Mouse (Mus musculus) kidney, embryonic 16.5 days (tissue): ENCODE results near the gene Kif1bp. TPM values are rescaled to one million over a fixed set of nuclear protein-coding genes. Genes with fewer than 3 reads are reported as not detected.

ENCODE experiments used
- ATAC-seq: fragments of 200-750 bp; cut with Nextera tagmentation; 2 replicates; pipeline ENCODE4 v1.8.0; 2017; ENCODE audit warnings: moderate TSS enrichment; ENCODE audit not compliant: low FRiP score, low TSS enrichment
- H3K27ac ChIP-seq: fragments of 300-500 bp; sonication (generic); 2 replicates; pipeline ENCODE4 v1.5.1; 2014; ENCODE audit warnings: low read length
- H3K27me3 ChIP-seq: fragments of 300-500 bp; sonication (generic); 2 replicates; pipeline ENCODE4 v1.6.1; 2014; ENCODE audit warnings: low read length, control low read depth, mixed read lengths; ENCODE audit not compliant: insufficient read depth
- H3K36me3 ChIP-seq: fragments of 300-500 bp; sonication (generic); 2 replicates; pipeline ENCODE4 v1.6.1; 2014; ENCODE audit warnings: low read length, control low read depth, mixed read lengths; ENCODE audit not compliant: insufficient read depth
- H3K4me1 ChIP-seq: fragments of 300-500 bp; sonication (generic); 2 replicates; pipeline ENCODE4 v1.6.1; 2014; ENCODE audit warnings: low read length, control low read depth, mixed read lengths; ENCODE audit not compliant: insufficient read depth
- H3K4me2 ChIP-seq: fragments of 300-500 bp; sonication (generic); replicated peaks from 2 replicates; pipeline ENCODE4 v1.6.1; 2014; ENCODE audit warnings: low read depth, low read length
- H3K4me3 ChIP-seq: fragments of 300-500 bp; sonication (generic); 2 replicates; pipeline ENCODE4 v1.5.1; 2014; ENCODE audit warnings: mild to moderate bottlenecking, low read length
- H3K9ac ChIP-seq: fragments of 300-500 bp; sonication (generic); replicated peaks from 2 replicates; pipeline ENCODE4 v1.6.1; 2014; ENCODE audit warnings: low read length
- H3K9me3 ChIP-seq: fragments of 300-500 bp; sonication (generic); 2 replicates; pipeline ENCODE4 v1.6.1; 2016; ENCODE audit warnings: low read length, control low read depth
- WGBS: fragments of 180-500 bp; shearing (Covaris S2); extraction: QIAGEN DNeasy Blood & Tissue Kit; methylation state at CpG from one replicate; pipeline ENCODE4 v1.1.7; 2014; 5-methylcytosine and 5-hydroxymethylcytosine counted together
- polyA plus RNA-seq: library from polyadenylated mRNA; unstranded; fragments of >200 nt; fragmentation: Nextera tagmentation; extraction: Ambion mirVana; gene quantifications from 2 replicates; pipeline ENCODE4 v1.2.1, GENCODE M21; 2015

Gene Kif1bp
- polyA plus RNA-seq, 1 experiment from 2014 or later: 35.5 TPM

- no peak for ATAC-seq
- H3K9me3 ChIP-seq: no peaks in the 10 kb centered on the region
- no peaks in the 10 kb centered on the region for H3K4me1 ChIP-seq
- H3K27ac ChIP-seq: no peak overlapping the region
- no peak overlapping the region for H3K9ac ChIP-seq
- H3K4me3 ChIP-seq: no peak overlapping the region
- no peaks in the 10 kb centered on the region for H3K27me3 ChIP-seq
- no peak overlapping the region for H3K4me2 ChIP-seq
- 88% methylated on average over 1 of the region's 1 CpGs for WGBS
- H3K36me3 ChIP-seq: peaks cover 42% of the 10 kb centered on the region
Observed at GRCm38 (mm10) chr10:62557736-62558135, 20.5 kb downstream of the Kif1bp start.

- no peaks in the 10 kb centered on the region for H3K9me3 ChIP-seq
- 91% methylated on average over 6 of the region's 6 CpGs for WGBS
- no peaks in the 10 kb centered on the region for H3K4me1 ChIP-seq
- H3K27me3 ChIP-seq: no peaks in the 10 kb centered on the region
- ATAC-seq: no peak
- peaks cover 38% of the 10 kb centered on the region for H3K36me3 ChIP-seq
- no peak overlapping the region for H3K4me2 ChIP-seq
- no peak overlapping the region for H3K27ac ChIP-seq
- H3K9ac ChIP-seq: no peak overlapping the region
- H3K4me3 ChIP-seq: no peak overlapping the region
Observed at GRCm38 (mm10) chr10:62556558-62556901, 21.7 kb downstream of the Kif1bp start.

- Histone ChIP-seq H3K27me3 (no peaks in the 10 kb centered on the region), H3K4me2 (no peak overlapping the region), H3K36me3 (peaks cover 35% of the 10 kb centered on the region), H3K9ac (no peak overlapping the region), H3K27ac (no peak overlapping the region), H3K9me3 (no peaks in the 10 kb centered on the region), H3K4me3 (no peak overlapping the region), H3K4me1 (no peaks in the 10 kb centered on the region)
- ATAC-seq: no peak
- 66% methylated on average over 11 of the region's 11 CpGs for WGBS
Observed at GRCm38 (mm10) chr10:62555705-62556557, 22.3 kb downstream of the Kif1bp start.

GRCm38 (mm10) chr10:62553611-62554091 lies 24.6 kb downstream of the Kif1bp start:
- Histone ChIP-seq H3K9ac (no peak overlapping the region), H3K9me3 (no peaks in the 10 kb centered on the region), H3K4me3 (no peak overlapping the region), H3K27ac (no peak overlapping the region), H3K4me1 (0 out of 2 replicates have a peak, but pooled peaks cover 3% of the 10 kb centered on the region), H3K27me3 (no peaks in the 10 kb centered on the region), H3K36me3 (peaks cover 16% of the 10 kb centered on the region; the same call in 1 of the 2 replicates), H3K4me2 (no peak overlapping the region)
- no peak for ATAC-seq
- WGBS: 67% methylated on average over 12 of the region's 12 CpGs

GRCm38 (mm10) chr10:62550787-62551300 lies 27.4 kb downstream of the Kif1bp start:
- Histone ChIP-seq H3K9ac (no peak overlapping the region), H3K4me1 (0 out of 2 replicates have a peak, but pooled peaks cover 3% of the 10 kb centered on the region), H3K9me3 (no peaks in the 10 kb centered on the region), H3K4me2 (no peak overlapping the region), H3K36me3 (no peaks in the 10 kb centered on the region), H3K27me3 (no peaks in the 10 kb centered on the region), H3K4me3 (no peak overlapping the region), H3K27ac (no peak overlapping the region)
- no peak for ATAC-seq
- 62% methylated on average over 7 of the region's 7 CpGs for WGBS

- ATAC-seq: peak; percentile 59
- Histone ChIP-seq H3K27ac (no peak overlapping the region), H3K36me3 (no peaks in the 10 kb centered on the region), H3K9me3 (no peaks in the 10 kb centered on the region), H3K9ac (no peak overlapping the region), H3K27me3 (no peaks in the 10 kb centered on the region), H3K4me2 (no peak overlapping the region), H3K4me1 (0 out of 2 replicates have a peak, but pooled peaks cover 3% of the 10 kb centered on the region), H3K4me3 (no peak overlapping the region)
- 32% methylated on average over 14 of the region's 16 CpGs for WGBS
Observed at GRCm38 (mm10) chr10:62549523-62550166, 28.6 kb downstream of the Kif1bp start.

- H3K27me3 ChIP-seq: no peaks in the 10 kb centered on the region
- WGBS: 64% methylated on average over 10 of the region's 10 CpGs
- ATAC-seq: no peak
Observed at GRCm38 (mm10) chr10:62546441-62546840, 31.8 kb downstream of the Kif1bp start.

GRCm38 (mm10) chr10:62545759-62546158 lies 32.5 kb downstream of the Kif1bp start:
- H3K9me3 ChIP-seq: no peaks in the 10 kb centered on the region
- no peak overlapping the region for H3K9ac ChIP-seq
- H3K4me3 ChIP-seq: no peak overlapping the region
- H3K36me3 ChIP-seq: no peaks in the 10 kb centered on the region
- no peak overlapping the region for H3K27ac ChIP-seq
- no peaks in the 10 kb centered on the region for H3K27me3 ChIP-seq
- no peak overlapping the region for H3K4me2 ChIP-seq
- no peak for ATAC-seq
- H3K4me1 ChIP-seq: 0 out of 2 replicates have a peak, but pooled peaks cover 3% of the 10 kb centered on the region

More at GRCm38 (mm10) chr10:62546441-62546840, 31.8 kb downstream of the Kif1bp start:
- H3K36me3 ChIP-seq: no peaks in the 10 kb centered on the region
- no peak overlapping the region for H3K4me2 ChIP-seq
- H3K4me1 ChIP-seq: 0 out of 2 replicates have a peak, but pooled peaks cover 3% of the 10 kb centered on the region
- H3K27ac ChIP-seq: no peak overlapping the region
- H3K9me3 ChIP-seq: no peaks in the 10 kb centered on the region
- no peak overlapping the region for H3K4me3 ChIP-seq
- H3K9ac ChIP-seq: no peak overlapping the region

GRCm38 (mm10) chr10:62544316-62544715 lies 33.9 kb downstream of the Kif1bp start:
- whole genome bisulfite sequencing: 90% methylated on average over 4 of the region's 4 CpGs
- no peak overlapping the region for H3K4me3 ChIP-seq
- no peak overlapping the region for H3K4me2 ChIP-seq
- no peaks in the 10 kb centered on the region for H3K9me3 ChIP-seq
- no peak overlapping the region for H3K27ac ChIP-seq
- no peaks in the 10 kb centered on the region for H3K27me3 ChIP-seq
- 0 out of 2 replicates have a peak, but pooled peaks cover under 1% of the 10 kb centered on the region for H3K4me1 ChIP-seq
- no peak for ATAC-seq
- no peak overlapping the region for H3K9ac ChIP-seq
- H3K36me3 ChIP-seq: no peaks in the 10 kb centered on the region
